Mouse (Mus musculus) CD4-positive, CD25-positive, alpha-beta regulatory T cell (primary cell): ENCODE results near the gene Rbfox2. TPM values are rescaled to one million over a fixed set of nuclear protein-coding genes. Genes with fewer than 3 reads are reported as not detected.

Source experiments
- polyA plus RNA-seq: library from polyadenylated mRNA; unstranded; fragments of 100-300 nt; shearing (Covaris generic); gene quantifications from one replicate; pipeline ENCODE4 v1.2.1, GENCODE M21; 2017

The Rbfox2 gene
- 0.13 TPM for polyA plus RNA-seq

GRCm38 (mm10) chr15:77306547-77307261 is at the start of gene Rbfox2:
Rbfox2 (minus strand) TSS chr15:77307004.

GRCm38 (mm10) chr15:77050570-77050969 is 256.2 kb downstream of the Rbfox2 start, which contains the start of gene Mb:
Mb (minus strand) TSS chr15:77050670.

GRCm38 (mm10) chr15:77044597-77045320 is 262.0 kb downstream of the Rbfox2 start, which contains the start of gene Apol6:
Apol6 (plus strand) TSS chr15:77044729.

Other genes starting within 250 kb of the Rbfox2 start
- not detected for gene Apol7a, start 92.1 kb upstream of the Rbfox2 start, polyA plus RNA-seq
- gene Apol9a, start 104.1 kb upstream of the Rbfox2 start, polyA plus RNA-seq = 13.3 TPM
- gene Apol7b, start 140.5 kb upstream of the Rbfox2 start, polyA plus RNA-seq = 0.56 TPM
- 0.14 TPM for gene Apol10a, start 170.0 kb upstream of the Rbfox2 start, polyA plus RNA-seq
- gene Apol11a, start 201.3 kb upstream of the Rbfox2 start, polyA plus RNA-seq = 0.11 TPM
- gene Apol7c, start 226.3 kb upstream of the Rbfox2 start, polyA plus RNA-seq = 0.69 TPM